Mouse (Mus musculus) liver, embryonic 12.5 days (tissue): ENCODE data around the gene Pgm5. TPM values are rescaled to one million over a fixed set of nuclear protein-coding genes. Genes with fewer than 3 reads are reported as not detected.

ENCODE experiments used
- ATAC-seq: fragments of 200-750 bp; cut with Nextera tagmentation; 2 replicates; pipeline ENCODE4 v1.8.0; 2017; ENCODE audit warnings: moderate number of reproducible peaks, mild to moderate bottlenecking, moderate library complexity
- H3K27ac ChIP-seq: fragments of 300-500 bp; sonication (generic); 2 replicates; pipeline ENCODE4 v1.5.1; 2016; ENCODE audit warnings: mild to moderate bottlenecking
- H3K27me3 ChIP-seq: fragments of 300-500 bp; sonication (generic); replicated peaks from 2 replicates; pipeline ENCODE4 v1.6.1; 2016; ENCODE audit warnings: mild to moderate bottlenecking, moderate library complexity
- H3K36me3 ChIP-seq: fragments of 300-500 bp; sonication (generic); 2 replicates; pipeline ENCODE4 v1.6.1; 2016; ENCODE audit warnings: mild to moderate bottlenecking, moderate library complexity
- H3K4me1 ChIP-seq: fragments of 300-500 bp; sonication (generic); 2 replicates; pipeline ENCODE4 v1.6.1; 2016
- H3K4me2 ChIP-seq: fragments of 300-500 bp; sonication (generic); 2 replicates; pipeline ENCODE4 v1.6.1; 2016; ENCODE audit warnings: mild to moderate bottlenecking, moderate library complexity
- H3K4me3 ChIP-seq: fragments of 300-500 bp; sonication (generic); 2 replicates; pipeline ENCODE4 v1.5.1; 2016; ENCODE audit warnings: mild to moderate bottlenecking, moderate library complexity
- H3K9ac ChIP-seq: fragments of 300-500 bp; sonication (generic); 2 replicates; pipeline ENCODE4 v1.6.1; 2016; ENCODE audit warnings: mild to moderate bottlenecking, moderate library complexity
- H3K9me3 ChIP-seq: fragments of 300-500 bp; sonication (generic); replicated peaks from 2 replicates; pipeline ENCODE4 v1.6.1; 2016; ENCODE audit warnings: mild to moderate bottlenecking, moderate library complexity
- WGBS: fragments of 180-500 bp; shearing (Covaris S2); methylation state at CpG from one replicate; pipeline ENCODE4 v1.1.7; 2016; ENCODE audit not compliant: insufficient replicate concordance; 5-methylcytosine and 5-hydroxymethylcytosine counted together
- polyA plus RNA-seq: library from polyadenylated mRNA; unstranded; fragments of >200 nt; fragmentation: Nextera tagmentation; extraction: Ambion mirVana; gene quantifications from 2 replicates; pipeline ENCODE4 v1.2.1, GENCODE M21; 2016

Gene Pgm5
- polyA plus RNA-seq, 1 experiment from 2014 or later: 0.62 TPM

DNA sequence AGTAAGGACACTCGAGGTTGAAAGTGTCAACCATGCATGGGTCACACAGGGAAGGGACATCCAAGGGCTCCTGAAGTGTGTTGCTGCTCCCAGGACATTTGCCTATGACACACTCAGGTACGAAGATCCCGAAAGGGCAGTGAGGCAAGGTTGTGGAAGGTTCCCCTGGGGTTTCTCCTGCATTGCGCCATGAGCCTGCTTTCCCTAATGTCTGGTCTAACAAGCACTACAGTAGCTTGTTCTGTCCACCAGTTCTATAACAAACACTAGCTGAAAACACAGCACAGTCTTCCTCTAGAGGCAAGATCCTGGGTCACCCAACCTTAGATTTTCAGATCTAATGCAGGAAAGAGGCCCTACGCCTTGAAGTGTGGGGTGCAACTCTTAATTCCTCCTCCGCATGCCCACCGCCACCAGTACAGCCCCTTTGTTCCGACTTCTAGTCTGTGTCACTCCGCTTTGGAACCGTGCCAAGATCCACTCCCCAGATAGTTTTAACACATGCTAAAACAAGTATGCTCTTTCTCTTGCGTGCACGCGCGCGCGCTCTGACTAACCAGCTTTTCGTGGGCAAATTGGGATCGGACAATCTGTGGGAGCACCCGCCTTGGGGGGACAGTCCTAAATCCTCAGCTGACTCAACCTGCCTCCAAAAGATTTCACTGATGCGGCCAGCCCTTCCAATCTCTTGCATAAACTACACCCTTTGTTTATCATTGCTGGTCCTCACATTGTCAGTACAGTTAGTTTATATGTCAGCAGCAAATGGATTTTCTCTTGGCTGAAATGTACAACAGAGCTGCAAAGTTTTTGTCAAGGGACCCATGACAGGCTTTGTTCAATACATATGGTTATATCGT lies 10.0 kb downstream of the Pgm5 start:
- Histone ChIP-seq H3K27me3 (no peaks in the 10 kb centered on the region), H3K4me1 (no peaks in the 10 kb centered on the region), H3K27ac (no peak overlapping the region), H3K4me2 (no peak overlapping the region), H3K4me3 (no peak overlapping the region), H3K36me3 (no peaks in the 10 kb centered on the region), H3K9me3 (no peaks in the 10 kb centered on the region), H3K9ac (no peak overlapping the region)
- WGBS: 80% methylated on average over 21 of the region's 21 CpGs
- no peak for ATAC-seq

- ATAC-seq: no peak
- Histone ChIP-seq H3K9me3 (no peaks in the 10 kb centered on the region), H3K36me3 (no peaks in the 10 kb centered on the region), H3K9ac (no peak overlapping the region), H3K4me2 (no peak overlapping the region), H3K27me3 (peaks cover 3% of the 10 kb centered on the region; the same call in 1 of the 2 replicates), H3K4me3 (no peak overlapping the region), H3K27ac (no peak overlapping the region), H3K4me1 (no peaks in the 10 kb centered on the region)
- WGBS: 79% methylated on average over 2 of the region's 2 CpGs
These were observed 12.8 kb downstream of the Pgm5 start for GRCm38 (mm10) chr19:24848844-24849243.

- no peak overlapping the region for H3K4me2 ChIP-seq
- ATAC-seq: no peak
- no peaks in the 10 kb centered on the region for H3K9me3 ChIP-seq
- peaks cover 3% of the 10 kb centered on the region; the same call in 1 of the 2 replicates for H3K27me3 ChIP-seq
- 61% methylated on average over 7 of the region's 7 CpGs for WGBS
- H3K9ac ChIP-seq: no peak overlapping the region
- no peak overlapping the region for H3K4me3 ChIP-seq
- no peaks in the 10 kb centered on the region for H3K36me3 ChIP-seq
- H3K27ac ChIP-seq: no peak overlapping the region
- H3K4me1 ChIP-seq: no peaks in the 10 kb centered on the region
These were observed 13.3 kb downstream of the Pgm5 start for GRCm38 (mm10) chr19:24848345-24848744.

DNA sequence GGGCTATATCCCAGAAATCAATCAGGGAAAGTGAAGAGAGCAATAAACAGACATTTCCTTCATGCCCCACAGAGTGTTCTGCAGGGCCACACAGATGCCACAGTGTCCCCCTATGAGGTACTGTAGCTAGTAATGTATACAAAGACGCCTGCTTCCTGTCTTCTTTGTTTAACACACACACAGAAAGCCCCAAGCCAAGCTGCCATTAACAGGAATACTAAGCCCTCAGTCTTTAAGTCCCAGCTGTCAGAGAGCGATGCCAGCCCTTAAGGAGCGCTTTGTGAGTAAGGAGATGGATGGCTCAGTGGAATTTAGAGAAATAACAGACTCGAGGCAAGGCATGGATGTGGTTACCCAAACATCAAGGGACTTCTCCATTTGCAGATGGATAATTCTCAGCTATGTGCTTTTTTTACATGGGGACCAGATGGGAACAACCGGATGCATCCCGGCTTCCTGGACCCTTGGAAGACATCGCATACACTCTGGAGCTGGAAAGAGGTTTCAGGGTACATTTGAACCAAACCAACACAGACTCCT lies 16.6 kb downstream of the Pgm5 start:
- WGBS: 54% methylated on average over 7 of the region's 7 CpGs
- no peak overlapping the region for H3K4me2 ChIP-seq
- H3K27me3 ChIP-seq: peaks cover 3% of the 10 kb centered on the region; the same call in 1 of the 2 replicates
- no peaks in the 10 kb centered on the region for H3K36me3 ChIP-seq
- H3K4me3 ChIP-seq: no peak overlapping the region
- H3K9ac ChIP-seq: no peak overlapping the region
- ATAC-seq: no peak
- H3K27ac ChIP-seq: no peak overlapping the region
- no peaks in the 10 kb centered on the region for H3K4me1 ChIP-seq
- H3K9me3 ChIP-seq: no peaks in the 10 kb centered on the region

DNA sequence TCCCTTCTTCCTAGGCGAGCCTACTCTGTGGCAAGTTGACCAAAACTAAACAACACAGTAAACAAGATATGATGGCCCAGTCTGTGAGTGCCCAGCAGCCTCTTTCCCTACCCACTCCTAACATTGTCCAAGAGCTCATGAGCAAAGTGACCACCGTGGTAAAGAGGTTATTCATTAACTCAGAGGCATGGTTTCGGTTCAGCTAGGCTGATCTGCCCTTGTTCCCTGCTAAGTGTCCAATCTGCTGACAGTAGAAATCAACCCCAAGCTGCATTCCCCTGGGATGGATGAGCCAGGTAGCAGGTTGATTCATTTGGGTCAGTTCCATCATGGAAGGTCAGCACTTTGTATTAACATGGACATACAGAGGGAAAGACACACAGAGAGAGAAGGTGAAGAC lies 19.6 kb downstream of the Pgm5 start:
- no peaks in the 10 kb centered on the region for H3K4me1 ChIP-seq
- 61% methylated on average over 3 of the region's 3 CpGs for WGBS
- peaks cover 3% of the 10 kb centered on the region; the same call in 1 of the 2 replicates for H3K27me3 ChIP-seq
- no peak overlapping the region for H3K4me3 ChIP-seq
- H3K27ac ChIP-seq: no peak overlapping the region
- H3K9me3 ChIP-seq: no peaks in the 10 kb centered on the region
- H3K36me3 ChIP-seq: no peaks in the 10 kb centered on the region
- no peak for ATAC-seq
- H3K4me2 ChIP-seq: no peak overlapping the region
- no peak overlapping the region for H3K9ac ChIP-seq

DNA sequence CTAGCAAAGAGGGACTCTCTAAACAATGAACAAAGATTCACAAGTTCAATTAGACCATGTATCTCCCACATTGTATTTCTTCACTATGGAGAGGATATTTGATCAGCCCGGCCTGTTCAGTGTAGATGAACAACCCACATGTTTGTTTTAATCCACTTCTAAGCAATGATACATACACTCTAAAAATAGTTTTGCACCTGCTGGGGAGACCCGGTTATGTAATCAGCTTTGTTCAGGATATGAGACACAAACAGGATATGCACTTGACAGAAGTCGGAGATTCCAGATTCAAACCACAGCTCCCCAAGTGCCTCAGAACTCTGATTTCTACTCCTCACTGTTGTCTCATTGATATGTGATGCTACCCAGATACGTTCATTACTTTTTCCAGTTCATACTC lies 37.1 kb downstream of the Pgm5 start:
- no peak overlapping the region for H3K4me2 ChIP-seq
- no peak overlapping the region for H3K9ac ChIP-seq
- ATAC-seq: no peak
- H3K36me3 ChIP-seq: no peaks in the 10 kb centered on the region
- 0 out of 2 replicates have a peak, but pooled peaks cover 6% of the 10 kb centered on the region for H3K27me3 ChIP-seq
- 37% methylated on average over 4 of the region's 4 CpGs for WGBS
- H3K4me1 ChIP-seq: no peaks in the 10 kb centered on the region
- no peak overlapping the region for H3K4me3 ChIP-seq
- H3K9me3 ChIP-seq: no peaks in the 10 kb centered on the region
- no peak overlapping the region for H3K27ac ChIP-seq

DNA sequence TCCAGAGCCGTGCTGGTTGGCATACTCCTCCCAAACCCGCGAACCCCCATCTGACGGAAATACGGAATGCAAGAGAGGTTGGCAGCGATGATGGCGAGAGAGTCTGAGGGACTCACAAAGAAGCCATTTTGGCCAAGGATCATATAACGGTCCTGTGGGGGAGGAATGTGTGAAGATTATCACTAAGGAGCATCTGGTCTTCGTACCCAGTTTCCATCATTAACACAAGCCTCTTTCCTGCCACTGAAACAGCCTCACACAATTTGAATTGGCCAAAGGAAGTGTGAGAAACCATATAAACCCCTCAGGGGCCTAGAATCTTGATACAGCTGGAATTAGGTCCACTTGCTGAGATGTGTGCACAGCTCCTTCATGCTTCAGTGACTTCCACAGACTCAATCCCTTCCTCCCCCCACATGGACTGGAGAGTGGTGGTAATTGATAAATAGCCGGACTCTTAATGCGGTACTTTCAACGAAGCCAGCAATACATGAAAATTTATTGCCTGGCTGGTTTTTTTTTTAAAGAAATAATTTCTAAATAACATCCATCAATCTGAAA lies 45.9 kb downstream of the Pgm5 start:
- no peak overlapping the region for H3K4me2 ChIP-seq
- no peaks in the 10 kb centered on the region for H3K36me3 ChIP-seq
- no peaks in the 10 kb centered on the region for H3K4me1 ChIP-seq
- no peak overlapping the region for H3K4me3 ChIP-seq
- H3K27me3 ChIP-seq: peaks cover 6% of the 10 kb centered on the region
- ATAC-seq: no peak
- H3K9me3 ChIP-seq: no peaks in the 10 kb centered on the region
- H3K27ac ChIP-seq: no peak overlapping the region
- H3K9ac ChIP-seq: no peak overlapping the region
- 68% methylated on average over 12 of the region's 12 CpGs for WGBS

DNA sequence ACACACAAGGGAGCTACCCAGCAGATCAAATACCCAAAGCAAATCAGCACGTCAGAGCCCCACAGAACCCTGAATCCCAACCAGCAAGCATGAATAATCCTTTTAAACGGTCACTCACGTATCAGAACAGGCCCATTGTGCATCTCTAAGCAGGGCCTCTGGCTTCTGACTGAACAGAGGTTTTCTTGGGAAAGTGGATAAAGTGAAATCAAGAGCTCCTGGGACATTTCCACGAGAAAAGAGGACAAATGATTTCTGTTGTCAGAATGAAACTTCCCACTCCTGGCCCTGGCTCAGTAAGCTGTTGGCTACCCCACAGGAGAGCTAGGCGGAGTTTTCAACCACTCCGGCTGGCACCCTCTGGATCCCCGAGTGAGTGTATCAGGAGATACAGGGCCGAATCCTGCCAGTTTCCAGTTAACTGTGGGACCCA lies 48.8 kb downstream of the Pgm5 start:
- no peaks in the 10 kb centered on the region for H3K9me3 ChIP-seq
- H3K27ac ChIP-seq: no peak overlapping the region
- H3K4me3 ChIP-seq: no peak overlapping the region
- ATAC-seq: no peak
- 66% methylated on average over 8 of the region's 8 CpGs for WGBS
- H3K27me3 ChIP-seq: peaks cover 6% of the 10 kb centered on the region
- H3K9ac ChIP-seq: no peak overlapping the region
- H3K36me3 ChIP-seq: no peaks in the 10 kb centered on the region
- no peak overlapping the region for H3K4me2 ChIP-seq
- H3K4me1 ChIP-seq: no peaks in the 10 kb centered on the region

DNA sequence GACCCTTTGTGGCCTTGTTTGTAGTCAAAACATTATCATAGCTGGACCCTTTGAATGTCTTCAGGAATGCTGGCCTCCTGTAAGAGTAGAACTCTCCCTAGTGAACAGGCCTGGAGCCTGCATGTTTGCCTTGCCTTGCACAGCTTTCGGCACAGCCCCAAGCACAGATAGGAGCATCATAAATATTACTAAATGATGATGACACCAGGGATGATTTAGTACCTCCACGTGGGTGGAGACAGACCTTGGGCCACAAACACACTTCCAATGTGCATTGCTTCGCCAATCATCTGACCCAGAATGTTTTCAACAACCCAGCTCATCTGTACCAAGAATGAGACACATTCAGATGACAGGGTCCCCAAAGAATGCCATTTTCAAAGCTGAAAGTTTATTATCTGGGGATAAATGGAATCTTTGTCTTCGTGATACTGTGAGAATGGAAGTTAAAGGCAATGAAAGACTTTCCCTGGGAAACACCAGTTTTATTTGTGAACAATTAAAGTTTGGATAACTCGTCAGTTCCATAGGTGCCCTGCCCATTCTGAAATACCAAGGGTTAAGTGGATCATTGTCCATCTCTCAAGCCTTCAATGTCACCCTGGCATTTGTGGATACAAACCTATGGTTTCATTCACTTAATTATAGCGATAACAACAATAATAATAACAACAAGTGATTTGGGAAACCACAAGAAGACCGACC lies 49.4 kb downstream of the Pgm5 start:
- no peak overlapping the region for H3K27ac ChIP-seq
- peaks cover 6% of the 10 kb centered on the region for H3K27me3 ChIP-seq

DNA sequence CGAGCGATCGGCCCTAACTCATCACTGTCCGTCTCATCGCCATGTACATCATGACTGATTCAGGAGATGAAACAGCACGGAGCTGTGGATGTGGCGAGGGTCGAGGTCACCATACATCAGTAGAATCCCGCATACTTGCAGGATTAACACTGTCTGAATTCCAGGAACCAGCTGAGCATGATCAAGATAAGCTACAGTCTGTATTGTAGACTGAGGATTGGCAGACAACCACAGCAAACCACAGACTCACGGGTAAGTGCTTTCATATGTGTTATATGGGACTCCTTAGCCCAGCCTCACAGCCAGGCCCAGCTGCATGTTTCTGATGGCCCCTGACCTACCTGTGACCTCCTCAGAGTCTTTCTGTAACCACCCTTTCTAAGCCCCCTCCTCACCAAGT lies 50.2 kb downstream of the Pgm5 start:
- H3K27me3 ChIP-seq: peaks cover 6% of the 10 kb centered on the region
- no peak overlapping the region for H3K4me2 ChIP-seq
- H3K27ac ChIP-seq: no peak overlapping the region
- no peak overlapping the region for H3K9ac ChIP-seq
- H3K9me3 ChIP-seq: no peaks in the 10 kb centered on the region
- no peaks in the 10 kb centered on the region for H3K4me1 ChIP-seq
- H3K36me3 ChIP-seq: no peaks in the 10 kb centered on the region
- no peak for ATAC-seq
- H3K4me3 ChIP-seq: no peak overlapping the region
- 60% methylated on average over 10 of the region's 10 CpGs for WGBS

More for the DNA sequence above, 49.4 kb downstream of the Pgm5 start:
- Histone ChIP-seq H3K36me3 (no peaks in the 10 kb centered on the region), H3K4me2 (no peak overlapping the region), H3K9ac (no peak overlapping the region), H3K4me1 (no peaks in the 10 kb centered on the region), H3K4me3 (no peak overlapping the region), H3K9me3 (no peaks in the 10 kb centered on the region)
- 66% methylated on average over 7 of the region's 7 CpGs for WGBS
- ATAC-seq: no peak

- H3K27me3 ChIP-seq: 0 out of 2 replicates have a peak, but pooled peaks cover 11% of the 10 kb centered on the region
- H3K9ac ChIP-seq: no peak overlapping the region
- 46% methylated on average over 3 of the region's 3 CpGs for WGBS
- no peak overlapping the region for H3K4me2 ChIP-seq
- no peaks in the 10 kb centered on the region for H3K36me3 ChIP-seq
- H3K4me3 ChIP-seq: no peak overlapping the region
- no peak overlapping the region for H3K27ac ChIP-seq
- H3K4me1 ChIP-seq: peaks cover 8% of the 10 kb centered on the region; the same call in 1 of the 2 replicates
- no peaks in the 10 kb centered on the region for H3K9me3 ChIP-seq
- ATAC-seq: peak; percentile 57
These were observed 55.6 kb downstream of the Pgm5 start for GRCm38 (mm10) chr19:24806013-24806412.

GRCm38 (mm10) chr19:24797606-24798005 lies 64.0 kb downstream of the Pgm5 start:
- Histone ChIP-seq H3K36me3 (no peaks in the 10 kb centered on the region), H3K27ac (no peak overlapping the region), H3K9ac (no peak overlapping the region), H3K27me3 (peaks cover 13% of the 10 kb centered on the region; the same call in 1 of the 2 replicates), H3K9me3 (no peaks in the 10 kb centered on the region), H3K4me1 (peaks cover 48% of the 10 kb centered on the region), H3K4me2 (no peak overlapping the region), H3K4me3 (no peak overlapping the region)
- no peak for ATAC-seq
- WGBS: 33% methylated on average over 9 of the region's 9 CpGs
